Mouse (Mus musculus): Measurements from ENCODE around the gene Fcgr4.
"Not testable (repeated sequence)": the region's sequence is repeated elsewhere in the genome, so short reads cannot be mapped to it uniquely, and the experiment has no call there.

The Fcgr4 gene

GRCm38 (mm10) chr1:171050774-171051173 is 32.1 kb downstream of the Fcgr4 start:
- DNase-seq (ENCODE audit: extremely low spot score, low read depth, low spot score): no peak

GRCm38 (mm10) chr1:171053305-171053704 is 34.6 kb downstream of the Fcgr4 start:
- DNase-seq (ENCODE audit: extremely low spot score, low read depth, low spot score): no peak

GRCm38 (mm10) chr1:171057253-171057652 is 38.5 kb downstream of the Fcgr4 start:
- no peak for DNase-seq (ENCODE audit: extremely low spot score, low read depth, low spot score)

- no peak for DNase-seq (ENCODE audit: extremely low spot score, low read depth, low spot score)
These were observed 40.5 kb downstream of the Fcgr4 start for GRCm38 (mm10) chr1:171059203-171059602.

- DNase-seq (ENCODE audit: extremely low spot score, low read depth, low spot score): no peak
These were observed 41.7 kb downstream of the Fcgr4 start for GRCm38 (mm10) chr1:171060392-171060791.

GRCm38 (mm10) chr1:171061566-171061965 is 42.8 kb downstream of the Fcgr4 start:
- DNase-seq (ENCODE audit: extremely low spot score, low read depth, low spot score): no peak

GRCm38 (mm10) chr1:171063569-171064490 is 45.1 kb downstream of the Fcgr4 start:
- not testable (repeated sequence) for DNase-seq (ENCODE audit: extremely low spot score, low read depth, low spot score)

- DNase-seq (ENCODE audit: extremely low spot score, low read depth, low spot score): not testable (repeated sequence)
These were observed 45.9 kb downstream of the Fcgr4 start, which contains the start of gene Fcgr3 for GRCm38 (mm10) chr1:171064491-171065242. TSS of gene Fcgr3 (minus strand) at chr1:171064935.

- DNase-seq (ENCODE audit: extremely low spot score, low read depth, low spot score): not testable (repeated sequence)
These were observed 46.5 kb downstream of the Fcgr4 start for GRCm38 (mm10) chr1:171065243-171065587.

GRCm38 (mm10) chr1:171065768-171066167 is 47.0 kb downstream of the Fcgr4 start:
- DNase-seq (ENCODE audit: extremely low spot score, low read depth, low spot score): not testable (repeated sequence)

- DNase-seq (ENCODE audit: extremely low spot score, low read depth, low spot score): not testable (repeated sequence)
These were observed 47.9 kb downstream of the Fcgr4 start for GRCm38 (mm10) chr1:171066583-171066982.

GRCm38 (mm10) chr1:171067928-171068327 is 49.2 kb downstream of the Fcgr4 start:
- not testable (repeated sequence) for DNase-seq (ENCODE audit: extremely low spot score, low read depth, low spot score)

GRCm38 (mm10) chr1:171069508-171069907 is 50.8 kb downstream of the Fcgr4 start:
- not testable (repeated sequence) for DNase-seq (ENCODE audit: extremely low spot score, low read depth, low spot score)

GRCm38 (mm10) chr1:171070879-171071278 is 52.2 kb downstream of the Fcgr4 start:
- not testable (repeated sequence) for DNase-seq (ENCODE audit: extremely low spot score, low read depth, low spot score)

- DNase-seq (ENCODE audit: extremely low spot score, low read depth, low spot score): not testable (repeated sequence)
These were observed 53.0 kb downstream of the Fcgr4 start for GRCm38 (mm10) chr1:171071726-171072125.

- not testable (repeated sequence) for DNase-seq (ENCODE audit: extremely low spot score, low read depth, low spot score)
These were observed 53.5 kb downstream of the Fcgr4 start for GRCm38 (mm10) chr1:171072217-171072616.

- DNase-seq (ENCODE audit: extremely low spot score, low read depth, low spot score): peak; percentile 73
These were observed 55.6 kb downstream of the Fcgr4 start for GRCm38 (mm10) chr1:171074283-171074682.

- not testable (repeated sequence) for DNase-seq (ENCODE audit: extremely low spot score, low read depth, low spot score)
These were observed 57.5 kb downstream of the Fcgr4 start for GRCm38 (mm10) chr1:171076176-171076575.

GRCm38 (mm10) chr1:171077192-171077591 is 58.5 kb downstream of the Fcgr4 start:
- DNase-seq (ENCODE audit: extremely low spot score, low read depth, low spot score): not testable (repeated sequence)

- DNase-seq (ENCODE audit: extremely low spot score, low read depth, low spot score): not testable (repeated sequence)
These were observed 59.2 kb downstream of the Fcgr4 start for GRCm38 (mm10) chr1:171077955-171078354.

- DNase-seq (ENCODE audit: extremely low spot score, low read depth, low spot score): not testable (repeated sequence)
These were observed 59.7 kb downstream of the Fcgr4 start for GRCm38 (mm10) chr1:171078419-171078818.

- DNase-seq (ENCODE audit: extremely low spot score, low read depth, low spot score): not testable (repeated sequence)
These were observed 60.6 kb downstream of the Fcgr4 start for GRCm38 (mm10) chr1:171079345-171079744.
